Mouse (Mus musculus) midbrain, embryonic 11.5 days (tissue): ENCODE data around the gene Nrbp1. TPM values are rescaled to one million over a fixed set of nuclear protein-coding genes. Genes with fewer than 3 reads are reported as not detected.

Experiments
- ATAC-seq: fragments of 200-750 bp; cut with Nextera tagmentation; 2 replicates; pipeline ENCODE4 v1.8.0; 2017; ENCODE audit warnings: moderate TSS enrichment, moderate library complexity; ENCODE audit not compliant: low FRiP score
- DNase-seq: peaks from one replicate; pipeline ENCODE4 v3.0.0; 2015; ENCODE audit warnings: low spot score; ENCODE audit errors: missing footprints
- H3K27ac ChIP-seq: fragments of 300-500 bp; sonication (generic); 2 replicates; pipeline ENCODE4 v1.5.1; 2014; ENCODE audit warnings: low read depth, low read length
- H3K27me3 ChIP-seq: fragments of 300-500 bp; sonication (generic); 2 replicates; pipeline ENCODE4 v1.6.1; 2014; ENCODE audit warnings: mild to moderate bottlenecking, low read length, moderate library complexity, mixed read lengths; ENCODE audit not compliant: control insufficient read depth, insufficient read depth
- H3K36me3 ChIP-seq: fragments of 300-500 bp; sonication (generic); 2 replicates; pipeline ENCODE4 v1.6.1; 2014; ENCODE audit warnings: mild to moderate bottlenecking, low read length, moderate library complexity, mixed read lengths; ENCODE audit not compliant: control insufficient read depth, insufficient read depth
- H3K4me1 ChIP-seq: fragments of 300-500 bp; sonication (generic); 2 replicates; pipeline ENCODE4 v1.6.1; 2014; ENCODE audit warnings: low read length; ENCODE audit not compliant: control insufficient read depth, insufficient read depth
- H3K4me2 ChIP-seq: fragments of 300-500 bp; sonication (generic); 2 replicates; pipeline ENCODE4 v1.6.1; 2014; ENCODE audit warnings: mild to moderate bottlenecking, moderate library complexity
- H3K4me3 ChIP-seq: fragments of 300-500 bp; sonication (generic); 2 replicates; pipeline ENCODE4 v1.5.1; 2014; ENCODE audit warnings: low read depth, low read length
- H3K9ac ChIP-seq: fragments of 300-500 bp; sonication (generic); 2 replicates; pipeline ENCODE4 v1.6.1; 2014; ENCODE audit warnings: low read length
- H3K9me3 ChIP-seq: fragments of 300-500 bp; sonication (generic); 2 replicates; pipeline ENCODE4 v1.6.1; 2016; ENCODE audit warnings: low read length; ENCODE audit not compliant: control insufficient read depth
- WGBS: fragments of 180-500 bp; shearing (Covaris S2); extraction: QIAGEN DNeasy Blood & Tissue Kit; methylation state at CpG from one replicate; pipeline ENCODE4 v1.1.7; 2014; 5-methylcytosine and 5-hydroxymethylcytosine counted together
- polyA plus RNA-seq: library from polyadenylated mRNA; unstranded; fragments of >200 nt; fragmentation: Nextera tagmentation; extraction: Ambion mirVana; gene quantifications from 2 replicates; pipeline ENCODE4 v1.2.1, GENCODE M21; 2014

Nrbp1 gene
- polyA plus RNA-seq, 1 experiment from 2014 or later, result 148 TPM

- Histone ChIP-seq H3K36me3 (peaks cover 22% of the 10 kb centered on the region), H3K4me2 (no peak overlapping the region), H3K4me1 (peaks cover 8% of the 10 kb centered on the region; the same call in 1 of the 2 replicates), H3K27ac (no peak overlapping the region), H3K9me3 (no peaks in the 10 kb centered on the region), H3K27me3 (no peaks in the 10 kb centered on the region; the same call in 1 of the 2 replicates), H3K9ac (no peak overlapping the region), H3K4me3 (no peak overlapping the region)
- ATAC-seq (no peak), DNase-seq (no peak)
- WGBS, result 79% methylated on average over 16 of the region's 16 CpGs
These were observed 12.3 kb downstream of the Nrbp1 start for GRCm38 (mm10) chr5:31252795-31253545.

DNA sequence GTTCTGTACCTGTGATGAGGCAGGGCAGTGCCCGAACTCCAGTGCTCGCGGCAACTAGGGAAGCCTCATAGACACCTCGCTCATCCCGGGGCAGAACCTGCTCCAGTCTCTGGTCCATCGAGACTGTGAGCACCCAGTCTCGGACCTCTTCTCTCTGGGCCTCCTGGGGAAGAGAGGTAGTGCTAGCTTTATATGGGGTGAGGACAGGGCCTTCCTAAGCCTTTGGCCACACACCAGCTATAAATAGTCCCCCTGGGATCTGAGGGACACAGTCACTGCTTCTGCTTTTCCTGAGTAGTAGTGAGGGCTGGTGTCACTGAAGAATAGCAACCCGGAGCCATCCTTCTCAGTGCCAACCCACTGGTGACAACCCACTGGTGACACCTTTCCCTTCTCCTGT, 13.1 kb downstream of the Nrbp1 start:
- Histone ChIP-seq H3K9ac (no peak overlapping the region), H3K9me3 (no peaks in the 10 kb centered on the region), H3K36me3 (peaks cover 22% of the 10 kb centered on the region), H3K4me1 (peaks cover 8% of the 10 kb centered on the region; the same call in 1 of the 2 replicates), H3K27me3 (no peaks in the 10 kb centered on the region; the same call in 1 of the 2 replicates), H3K4me2 (no peak overlapping the region), H3K27ac (no peak overlapping the region), H3K4me3 (no peak overlapping the region)
- ATAC-seq (no peak), DNase-seq (no peak)
- WGBS, result 92% methylated on average over 8 of the region's 8 CpGs

DNA sequence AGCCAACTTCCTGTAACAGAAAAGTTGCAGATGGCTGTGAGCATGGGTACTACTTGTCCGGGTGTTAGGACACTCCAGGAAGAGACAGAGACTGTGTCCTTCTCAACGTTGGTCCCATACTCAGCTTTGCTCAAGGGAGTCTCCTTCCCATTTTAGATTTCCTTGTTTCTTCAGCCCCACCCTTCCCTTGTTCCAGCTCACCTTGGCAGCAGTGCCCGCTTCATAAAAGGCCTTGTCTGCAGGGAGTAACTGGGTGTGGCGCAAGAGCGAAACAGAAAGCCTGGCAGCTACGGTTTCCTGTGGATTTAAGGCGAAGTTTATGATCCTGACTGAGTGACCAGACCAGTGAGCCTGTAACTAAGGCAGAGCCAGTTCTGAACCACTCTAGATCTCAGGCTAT, 13.8 kb downstream of the Nrbp1 start:
- no peak overlapping the region for H3K27ac ChIP-seq
- ATAC-seq (no peak), DNase-seq (no peak)
- no peak overlapping the region for H3K4me3 ChIP-seq
- peaks cover 19% of the 10 kb centered on the region for H3K36me3 ChIP-seq
- H3K9ac ChIP-seq, result no peak overlapping the region
- peaks cover 8% of the 10 kb centered on the region; the same call in 1 of the 2 replicates for H3K4me1 ChIP-seq
- no peak overlapping the region for H3K4me2 ChIP-seq
- 93% methylated on average over 7 of the region's 7 CpGs for whole genome bisulfite sequencing
- no peaks in the 10 kb centered on the region; the same call in 1 of the 2 replicates for H3K27me3 ChIP-seq
- H3K9me3 ChIP-seq, result no peaks in the 10 kb centered on the region

DNA sequence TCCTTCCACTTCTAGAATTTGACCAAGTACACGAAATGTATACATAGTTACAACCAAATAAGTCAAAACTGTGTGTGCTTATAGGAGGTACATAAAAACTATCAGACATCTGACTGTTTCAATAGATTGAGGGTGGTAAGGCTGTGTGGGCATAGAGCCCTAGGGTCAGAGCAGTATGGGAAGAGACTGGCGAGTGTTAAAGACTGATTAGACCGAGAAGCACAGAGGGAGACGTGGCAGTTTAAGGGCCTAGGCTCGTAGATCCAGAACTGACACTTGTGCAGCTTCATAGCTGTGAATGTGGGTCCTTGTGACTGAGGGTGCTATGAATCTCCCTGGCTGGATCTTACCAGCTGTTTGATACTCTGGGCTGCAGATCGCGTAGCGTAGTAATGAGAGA, 14.2 kb downstream of the Nrbp1 start:
- 89% methylated on average over 8 of the region's 8 CpGs for whole genome bisulfite sequencing
- DNase-seq (no peak), ATAC-seq (no peak)
- no peak overlapping the region for H3K4me2 ChIP-seq
- no peaks in the 10 kb centered on the region for H3K9me3 ChIP-seq
- peaks cover 16% of the 10 kb centered on the region for H3K36me3 ChIP-seq
- H3K9ac ChIP-seq, result no peak overlapping the region
- H3K27me3 ChIP-seq, result no peaks in the 10 kb centered on the region; the same call in 1 of the 2 replicates
- no peak overlapping the region for H3K4me3 ChIP-seq
- no peak overlapping the region for H3K27ac ChIP-seq
- peaks cover 8% of the 10 kb centered on the region; the same call in 1 of the 2 replicates for H3K4me1 ChIP-seq

GRCm38 (mm10) chr5:31255381-31255780, 14.7 kb downstream of the Nrbp1 start:
- DNase-seq, result no peak
- no peaks in the 10 kb centered on the region for H3K27me3 ChIP-seq
- H3K4me3 ChIP-seq, result no peak overlapping the region
- no peaks in the 10 kb centered on the region for H3K9me3 ChIP-seq
- peaks cover 8% of the 10 kb centered on the region; the same call in 1 of the 2 replicates for H3K4me1 ChIP-seq
- H3K4me2 ChIP-seq, result no peak overlapping the region
- H3K9ac ChIP-seq, result no peak overlapping the region
- ATAC-seq, result no peak
- H3K36me3 ChIP-seq, result peaks cover 12% of the 10 kb centered on the region
- 98% methylated on average over 2 of the region's 2 CpGs for WGBS
- H3K27ac ChIP-seq, result no peak overlapping the region

- H3K4me2 ChIP-seq, result no peak overlapping the region
- no peak for DNase-seq
- H3K27me3 ChIP-seq, result no peaks in the 10 kb centered on the region
- 93% methylated on average over 2 of the region's 2 CpGs for WGBS
- H3K4me1 ChIP-seq, result peaks cover 8% of the 10 kb centered on the region; the same call in 1 of the 2 replicates
- no peaks in the 10 kb centered on the region for H3K9me3 ChIP-seq
- peaks cover 9% of the 10 kb centered on the region for H3K36me3 ChIP-seq
- no peak for ATAC-seq
- H3K27ac ChIP-seq, result no peak overlapping the region
- no peak overlapping the region for H3K4me3 ChIP-seq
- H3K9ac ChIP-seq, result no peak overlapping the region
These were observed 15.3 kb downstream of the Nrbp1 start for GRCm38 (mm10) chr5:31255971-31256370.

GRCm38 (mm10) chr5:31257616-31258015, 17.0 kb downstream of the Nrbp1 start:
- no peak overlapping the region for H3K4me2 ChIP-seq
- no peak for ATAC-seq
- no peaks in the 10 kb centered on the region for H3K27me3 ChIP-seq
- no peak overlapping the region for H3K4me3 ChIP-seq
- no peaks in the 10 kb centered on the region for H3K9me3 ChIP-seq
- WGBS, result 91% methylated on average over 11 of the region's 11 CpGs
- H3K27ac ChIP-seq, result no peak overlapping the region
- peaks cover 3% of the 10 kb centered on the region for H3K36me3 ChIP-seq
- no peaks in the 10 kb centered on the region for H3K4me1 ChIP-seq
- no peak for DNase-seq
- H3K9ac ChIP-seq, result no peak overlapping the region

GRCm38 (mm10) chr5:31266101-31266500, 25.4 kb downstream of the Nrbp1 start:
- Histone ChIP-seq H3K9ac (no peak overlapping the region), H3K4me1 (no peaks in the 10 kb centered on the region), H3K4me3 (no peak overlapping the region), H3K27ac (no peak overlapping the region), H3K4me2 (no peak overlapping the region), H3K27me3 (no peaks in the 10 kb centered on the region), H3K36me3 (peaks cover 8% of the 10 kb centered on the region), H3K9me3 (no peaks in the 10 kb centered on the region)
- no peak for ATAC-seq
- DNase-seq, result no peak
- 91% methylated on average over 7 of the region's 7 CpGs for WGBS

GRCm38 (mm10) chr5:31267686-31268085, 27.0 kb downstream of the Nrbp1 start:
- H3K27me3 ChIP-seq, result no peaks in the 10 kb centered on the region; the same call in 1 of the 2 replicates
- no peak overlapping the region for H3K9ac ChIP-seq
- H3K36me3 ChIP-seq, result peaks cover 8% of the 10 kb centered on the region

More at GRCm38 (mm10) chr5:31267686-31268085, 27.0 kb downstream of the Nrbp1 start:
- no peak for ATAC-seq
- H3K4me2 ChIP-seq, result no peak overlapping the region
- WGBS, result 49% methylated on average over 6 of the region's 6 CpGs
- H3K27ac ChIP-seq, result no peak overlapping the region
- H3K9me3 ChIP-seq, result no peaks in the 10 kb centered on the region
- no peak for DNase-seq
- H3K4me1 ChIP-seq, result no peaks in the 10 kb centered on the region
- no peak overlapping the region for H3K4me3 ChIP-seq
